Mouse (Mus musculus) stomach, postnatal 0 days (tissue): ENCODE measurements at regions not wholly inside any gene's neighbourhood (a gene's known extent, or its start where the extent isn't known, plus 50 kb on each side); places are given as distances from the start of the nearest gene placed in this dataset.

Experiments
- CTCF ChIP-seq: IDR thresholded peaks from 2 replicates; pipeline ENCODE4 v1.5.1; 2016; ENCODE audit warnings: antibody characterized with exemption, low read depth, mild to moderate bottlenecking, moderate library complexity
- EP300 ChIP-seq: optimal IDR thresholded peaks from 2 replicates; pipeline ENCODE3; 2016; ENCODE audit warnings: antibody characterized with exemption

DNA sequence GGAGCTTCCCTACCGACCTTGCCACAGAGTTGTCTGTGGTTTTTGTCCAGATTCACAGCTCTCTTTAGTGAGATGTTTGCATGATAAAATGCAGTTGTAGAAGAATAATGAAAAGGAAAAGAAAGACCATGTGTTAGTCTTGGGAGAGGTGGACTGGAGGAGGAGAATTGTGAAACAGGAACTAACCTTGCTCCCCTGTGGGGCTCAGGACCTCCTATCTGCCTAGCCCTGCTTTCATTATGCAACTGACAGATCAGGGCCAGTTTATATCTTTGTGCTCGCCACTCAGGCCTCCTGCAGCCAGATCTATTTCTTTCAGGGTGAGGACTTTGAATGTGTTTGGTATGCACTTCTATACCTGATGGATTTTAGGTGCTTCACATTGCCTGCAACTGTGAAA, 140.4 kb downstream of the Ankrd50 start:
- TF ChIP-seq CTCF (no peak), EP300 (no peak)
